Mouse (Mus musculus): ENCODE measurements around the gene Fam151a. TPM values are rescaled to one million over a fixed set of nuclear protein-coding genes. Genes with fewer than 3 reads are reported as not detected.
"Not testable (repeated sequence)": the region's sequence is repeated elsewhere in the genome, so short reads cannot be mapped to it uniquely, and the experiment has no call there.

Gene Fam151a
- not detected for polyA plus RNA-seq (2017; shearing (Covaris generic))

DNA sequence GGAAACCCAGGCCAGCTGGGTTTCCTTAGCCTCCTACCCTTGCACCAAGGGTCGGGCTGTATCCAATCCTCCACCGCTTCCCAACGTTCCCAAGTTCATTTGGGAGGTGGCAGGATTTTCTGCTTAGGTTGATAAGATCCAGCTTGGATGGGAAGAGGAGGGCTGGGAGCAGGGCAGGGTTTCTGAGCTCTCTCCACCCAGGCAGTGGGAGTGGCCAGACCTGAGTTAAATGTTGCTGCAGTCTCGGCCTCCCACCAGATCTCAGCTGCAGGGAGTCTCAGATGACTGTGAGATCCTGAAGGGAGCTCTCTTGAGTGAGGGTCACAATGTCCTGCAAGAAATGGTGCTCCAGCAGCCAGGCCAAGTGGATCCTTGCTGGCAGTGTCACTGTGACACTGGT, at the start of gene Fam151a:
Gene Fam151a (plus strand): TSS at position 254 of the 400 bp plus-strand sequence.
- no peak for ATAC-seq

DNA sequence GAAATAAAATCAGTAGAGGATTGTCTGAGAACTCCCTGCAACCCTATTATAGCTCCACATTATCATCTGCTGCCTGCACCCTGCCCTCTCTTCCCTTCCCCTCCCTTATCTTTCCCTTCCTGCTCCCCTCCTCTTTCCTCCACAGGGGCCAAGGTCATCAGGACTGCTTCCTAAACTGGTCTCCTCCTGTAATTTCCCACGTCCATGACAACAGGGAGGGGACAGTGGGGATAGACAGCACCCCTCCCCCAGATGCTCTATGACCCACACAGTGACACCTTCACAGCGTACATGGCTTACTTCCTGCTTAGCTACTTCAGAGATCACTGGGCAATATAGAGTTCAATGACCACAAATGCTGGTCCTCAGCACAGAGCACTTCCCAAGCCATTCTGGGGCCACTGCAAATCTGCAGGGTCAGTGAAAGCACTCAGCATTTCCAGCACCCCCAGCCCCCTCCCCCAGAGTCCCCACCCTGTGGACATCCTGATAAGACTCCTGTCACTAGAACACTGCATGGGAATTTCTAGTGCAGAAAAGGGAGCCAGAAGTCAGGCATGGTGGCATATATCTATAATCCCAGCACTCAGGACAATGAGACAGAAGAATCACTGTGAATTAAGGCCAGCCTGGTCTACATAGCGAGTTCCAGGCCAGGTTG, 44.9 kb upstream of the Fam151a start:
- ATAC-seq: no peak

DNA sequence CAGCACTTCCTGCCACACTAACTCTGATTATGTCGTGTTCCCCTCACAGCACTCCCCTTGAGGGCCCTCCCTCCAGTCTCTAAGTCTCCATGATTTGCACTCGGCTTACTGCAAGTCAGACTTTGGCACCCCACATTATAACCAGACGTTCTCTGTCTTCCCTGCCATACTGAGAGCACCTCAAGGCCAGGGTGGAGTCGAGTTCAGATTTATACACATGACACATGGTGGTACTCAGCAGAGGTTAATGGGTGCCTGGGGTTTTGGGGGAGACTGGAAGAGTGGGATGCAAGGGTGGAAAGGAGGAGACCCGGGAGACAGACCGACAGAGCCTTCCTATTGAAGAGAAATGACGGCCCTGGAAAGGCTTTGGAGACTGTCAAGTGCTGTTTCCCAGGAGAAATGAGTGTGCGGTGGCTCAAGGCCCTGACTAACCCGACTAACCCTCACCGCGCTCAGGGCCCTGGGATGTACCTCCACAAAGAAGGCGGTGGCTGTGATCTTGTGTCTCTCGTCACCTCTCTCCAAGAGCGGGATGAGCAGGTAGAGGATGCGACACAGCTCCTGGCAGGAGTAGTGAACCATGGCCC, 39.8 kb upstream of the Fam151a start:
- no peak for ATAC-seq

DNA sequence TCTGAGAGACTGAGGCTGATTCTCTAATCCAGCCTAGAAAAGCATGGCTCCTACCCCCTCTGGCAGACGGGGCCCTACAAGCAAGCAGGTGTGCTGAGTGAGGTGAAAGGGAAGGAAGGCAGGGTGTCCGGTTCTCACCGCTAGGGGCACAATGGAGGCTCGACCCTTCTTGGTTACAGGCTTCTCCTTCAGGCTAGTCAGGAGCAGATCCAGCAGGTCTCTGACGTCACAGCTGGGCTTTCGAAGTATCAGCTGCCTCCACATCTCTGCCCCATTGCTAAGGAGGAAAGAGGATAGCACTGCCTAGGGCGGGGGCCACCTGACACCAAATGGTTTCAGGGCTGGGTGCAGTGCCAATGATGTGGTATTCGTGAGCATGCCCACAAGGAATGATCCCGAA, 33.7 kb upstream of the Fam151a start:
- ATAC-seq: no peak

DNA sequence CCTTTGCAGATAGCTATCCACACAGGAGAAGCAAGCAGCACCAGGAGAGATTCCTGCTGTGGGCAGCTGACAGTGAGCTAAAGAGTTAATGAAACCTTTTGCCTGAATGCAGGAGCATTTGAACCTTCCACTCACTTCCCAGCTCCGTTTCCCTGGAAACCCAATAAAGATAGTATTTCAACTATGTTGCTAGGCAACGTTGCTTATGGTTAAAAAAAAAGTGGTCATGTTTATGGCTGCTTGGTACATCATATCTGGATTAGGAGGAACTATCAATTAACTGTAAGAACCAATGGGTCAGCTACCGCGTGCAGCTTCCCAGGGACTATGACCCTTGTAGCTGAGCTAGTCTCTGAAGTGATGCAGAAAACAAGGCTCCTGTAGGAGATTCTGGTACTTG, 32.9 kb upstream of the Fam151a start:
- no peak for ATAC-seq

DNA sequence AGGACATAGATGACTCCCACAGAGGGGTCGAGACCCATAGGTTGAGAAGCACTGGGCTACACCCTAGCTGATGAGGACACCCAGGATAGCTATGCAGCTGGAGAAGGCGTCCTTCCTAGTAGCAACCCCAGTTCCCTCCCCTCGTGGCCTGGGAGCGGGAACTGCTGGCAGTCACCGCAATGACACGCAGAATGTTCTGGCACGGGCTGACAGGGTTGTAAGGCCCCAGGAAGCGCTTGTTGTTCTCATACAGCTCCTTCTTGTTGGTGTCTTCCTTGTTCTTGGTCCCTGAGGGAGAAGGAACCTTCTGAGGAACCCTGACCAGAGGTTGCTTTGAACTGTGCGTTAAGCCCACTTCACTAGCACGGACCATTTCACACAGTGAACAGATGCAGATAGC, 29.7 kb upstream of the Fam151a start:
- no peak for ATAC-seq

DNA sequence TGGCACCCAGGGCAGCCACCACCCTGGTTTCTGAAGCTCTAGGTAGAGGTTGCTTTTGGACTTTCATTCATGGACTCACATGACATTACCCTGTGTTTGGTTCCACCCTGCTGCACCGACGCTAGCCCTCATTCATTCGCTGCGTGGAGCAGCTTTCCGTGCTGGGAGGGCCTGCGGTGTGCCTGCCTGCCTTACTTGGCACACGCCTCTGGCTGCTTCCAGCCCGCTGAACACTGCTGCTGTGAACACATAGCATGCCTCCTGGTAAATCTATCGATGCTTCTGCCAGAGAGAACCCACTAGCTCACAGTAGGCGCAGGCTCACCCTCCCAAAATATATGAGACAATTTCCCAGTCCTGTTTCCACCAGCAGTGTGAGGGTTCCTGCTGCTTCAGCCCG, 29.3 kb upstream of the Fam151a start:
- no peak for ATAC-seq

DNA sequence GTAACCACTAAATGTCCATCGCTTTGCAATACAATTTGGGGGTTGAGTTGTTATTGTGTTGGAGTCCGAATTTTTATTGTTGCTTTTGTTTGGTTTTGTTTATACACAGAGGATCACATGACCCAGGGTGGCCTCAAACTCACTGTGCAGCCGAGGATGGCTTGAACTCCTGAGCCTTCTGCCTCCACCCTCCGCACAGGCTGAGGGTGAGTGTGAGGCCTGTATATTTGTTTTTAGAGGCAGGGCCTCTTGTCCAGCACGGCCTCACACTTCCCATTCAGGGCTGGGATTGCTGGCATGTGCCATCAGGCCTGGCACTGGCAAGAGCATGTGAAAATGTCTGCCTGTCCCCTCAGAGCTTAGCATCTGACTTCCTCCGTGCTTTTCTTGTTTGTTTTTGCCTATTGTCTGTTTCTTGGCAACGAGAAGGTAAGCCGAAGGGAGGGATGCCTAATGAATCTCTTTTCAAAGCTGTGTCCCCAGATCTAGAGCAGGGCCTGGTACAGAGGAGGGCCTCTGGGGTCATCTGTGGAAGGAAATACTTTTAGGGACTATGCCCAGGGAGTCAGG, 28.5 kb upstream of the Fam151a start:
- no peak for ATAC-seq

DNA sequence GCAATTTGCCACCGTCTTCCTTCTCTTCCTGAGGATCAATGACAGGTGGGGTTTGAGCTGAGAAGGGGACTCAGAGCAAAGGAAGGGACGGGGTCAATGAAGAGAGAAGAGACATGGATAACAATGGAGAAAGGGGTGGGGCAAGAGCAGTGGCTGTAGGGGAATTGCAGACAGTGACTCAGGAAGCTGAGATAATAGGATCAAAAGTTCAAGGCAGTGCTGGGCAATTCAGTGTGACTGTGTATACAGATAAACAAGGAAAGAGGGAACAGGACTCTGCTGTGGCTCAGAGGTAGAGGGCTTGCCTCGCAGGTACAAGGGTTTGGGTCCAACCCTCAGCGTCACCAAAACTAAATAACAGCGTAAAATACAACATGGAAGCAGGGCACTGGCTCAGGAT, 25.7 kb upstream of the Fam151a start:
- ATAC-seq: no peak

DNA sequence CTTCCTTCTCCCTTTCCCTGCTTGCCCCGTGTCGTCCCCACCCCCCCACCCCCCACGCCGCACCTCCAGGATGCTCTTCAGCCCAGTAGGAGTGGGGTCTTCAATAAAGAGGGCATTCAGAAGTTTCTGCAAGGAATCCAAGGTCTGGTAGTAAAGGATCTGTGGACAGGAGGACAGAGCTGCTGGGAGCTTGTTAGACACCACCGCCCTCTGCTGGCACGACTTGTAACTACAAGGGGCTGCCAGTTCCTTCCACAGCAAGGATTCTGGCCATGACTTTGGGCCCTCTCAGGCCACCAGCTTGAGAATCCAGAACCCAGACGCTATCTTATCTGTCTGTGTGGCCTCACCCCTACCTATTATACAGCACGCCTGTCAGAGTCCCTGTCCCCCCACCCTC, 25.3 kb upstream of the Fam151a start:
- no peak for ATAC-seq

DNA sequence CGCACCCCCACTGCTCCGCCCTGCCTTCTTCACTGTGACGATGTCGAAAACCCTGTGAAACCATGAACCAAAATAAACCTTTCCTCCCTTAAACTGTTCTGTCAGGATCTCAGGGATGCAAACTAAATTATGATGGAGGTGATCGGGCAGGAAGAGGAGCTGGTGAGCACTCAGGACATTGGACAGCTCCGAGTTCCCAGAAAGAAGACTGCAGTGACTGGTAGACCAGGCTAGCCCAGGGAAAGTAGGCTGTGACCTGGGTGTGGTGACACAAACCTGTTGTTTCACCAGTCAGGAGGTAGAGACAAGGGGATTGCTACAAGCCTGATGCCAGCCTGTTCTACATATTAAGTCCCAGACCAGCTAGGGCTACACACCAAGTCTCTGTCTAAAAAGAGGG, 20.1 kb upstream of the Fam151a start:
- no peak for ATAC-seq

DNA sequence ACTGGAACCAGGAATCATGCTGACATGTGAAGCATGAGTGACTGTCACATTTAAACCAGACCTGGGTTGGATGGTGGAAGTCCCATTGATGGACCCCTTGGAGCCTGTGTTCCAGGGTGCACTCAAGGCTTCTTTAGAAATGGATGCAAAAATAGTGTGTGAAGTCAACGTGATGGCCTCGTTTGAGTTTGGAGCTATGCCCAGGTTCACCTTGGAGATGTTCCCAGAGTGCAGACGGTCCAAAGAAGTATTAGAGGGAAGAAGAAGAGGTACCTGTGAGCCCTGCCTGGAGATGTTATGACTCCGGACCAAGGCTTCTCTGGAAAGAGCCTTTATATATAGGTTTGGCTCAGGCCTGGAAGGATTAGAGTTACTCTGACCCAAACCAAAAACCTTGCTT, 13.1 kb upstream of the Fam151a start:
- no peak for ATAC-seq

DNA sequence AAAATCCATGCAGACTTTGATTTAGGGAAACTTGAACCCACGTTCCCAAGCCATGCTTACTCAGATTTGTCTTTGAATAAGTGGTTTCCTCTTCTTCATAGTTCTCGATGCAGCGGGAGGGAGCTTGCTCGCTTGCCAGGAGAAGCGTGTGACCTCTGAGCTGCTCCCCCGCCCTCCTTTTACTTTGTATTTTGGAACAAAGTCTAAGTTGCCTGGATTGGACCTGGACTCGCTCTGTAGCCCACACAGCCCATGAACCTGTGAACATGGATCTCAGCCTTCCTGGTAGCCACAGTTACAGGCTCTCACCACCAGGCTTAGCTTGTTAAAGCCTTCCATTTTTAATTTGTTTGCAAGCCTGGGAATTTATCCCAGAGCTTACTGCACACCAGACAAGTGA, 2.9 kb upstream of the Fam151a start, which contains the start of gene Mroh7:
Gene Mroh7 (minus strand): TSS at position 112 of the 400 bp plus-strand sequence.
- no peak for ATAC-seq

DNA sequence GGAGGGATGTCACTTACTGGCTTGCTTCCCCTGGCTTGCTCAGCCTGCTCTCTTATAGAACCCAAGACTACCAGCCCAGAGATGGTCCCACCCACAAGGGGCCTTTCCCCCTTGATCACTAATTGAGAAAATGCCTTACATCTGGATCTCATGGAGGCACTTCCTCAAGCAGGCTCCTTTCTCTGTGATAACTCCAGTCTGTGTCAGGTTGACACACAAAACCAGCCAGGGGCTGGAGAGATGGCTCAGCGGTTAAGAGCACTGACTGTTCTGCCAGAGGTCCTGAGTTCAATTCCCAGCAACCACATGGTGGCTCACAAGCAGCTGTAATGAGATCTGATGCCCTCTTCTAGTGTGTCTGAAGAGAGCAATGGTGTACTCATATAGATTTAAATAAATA, 3.2 kb downstream of the Fam151a start:
- ATAC-seq: not testable (repeated sequence)

DNA sequence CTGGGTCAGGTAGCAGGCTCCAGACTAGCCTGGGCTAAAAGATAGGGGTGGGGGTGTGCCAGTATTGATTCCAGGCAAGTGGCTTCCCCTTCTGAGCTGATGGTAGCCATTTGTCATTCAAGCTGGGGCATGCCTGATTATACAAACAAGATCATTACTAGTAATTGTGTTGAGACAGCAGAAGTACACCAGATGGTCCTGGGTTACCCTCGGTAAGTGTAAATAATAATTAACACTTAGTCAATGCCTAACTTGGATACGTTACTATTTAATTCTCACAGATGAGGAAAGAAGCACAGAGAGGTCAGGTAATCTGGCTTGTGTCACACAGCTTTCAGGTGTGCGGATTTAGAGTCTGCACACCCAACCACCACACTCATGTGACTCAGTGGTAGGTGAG, 4.2 kb downstream of the Fam151a start:
- no peak for ATAC-seq

DNA sequence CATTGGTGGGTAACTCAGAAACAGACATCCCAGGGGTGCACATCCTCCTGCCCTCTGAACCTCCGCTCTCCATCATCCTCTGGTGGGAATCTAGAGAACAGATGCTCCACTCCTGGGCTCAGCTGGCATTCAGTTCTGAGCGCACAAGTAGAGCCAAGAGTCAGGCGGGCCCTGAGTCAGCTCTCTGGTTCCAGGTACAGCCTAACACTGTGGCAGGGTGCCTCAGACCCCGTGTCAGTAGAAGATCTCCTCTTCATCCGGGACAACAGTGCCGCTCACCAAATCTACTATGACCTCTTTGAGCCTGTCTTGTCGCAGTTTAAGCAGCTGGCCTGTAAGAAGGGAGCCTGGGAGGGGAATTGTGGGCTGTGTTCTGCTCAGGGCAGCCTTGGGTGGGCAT, 12.2 kb downstream of the Fam151a start:
- ATAC-seq: no peak

DNA sequence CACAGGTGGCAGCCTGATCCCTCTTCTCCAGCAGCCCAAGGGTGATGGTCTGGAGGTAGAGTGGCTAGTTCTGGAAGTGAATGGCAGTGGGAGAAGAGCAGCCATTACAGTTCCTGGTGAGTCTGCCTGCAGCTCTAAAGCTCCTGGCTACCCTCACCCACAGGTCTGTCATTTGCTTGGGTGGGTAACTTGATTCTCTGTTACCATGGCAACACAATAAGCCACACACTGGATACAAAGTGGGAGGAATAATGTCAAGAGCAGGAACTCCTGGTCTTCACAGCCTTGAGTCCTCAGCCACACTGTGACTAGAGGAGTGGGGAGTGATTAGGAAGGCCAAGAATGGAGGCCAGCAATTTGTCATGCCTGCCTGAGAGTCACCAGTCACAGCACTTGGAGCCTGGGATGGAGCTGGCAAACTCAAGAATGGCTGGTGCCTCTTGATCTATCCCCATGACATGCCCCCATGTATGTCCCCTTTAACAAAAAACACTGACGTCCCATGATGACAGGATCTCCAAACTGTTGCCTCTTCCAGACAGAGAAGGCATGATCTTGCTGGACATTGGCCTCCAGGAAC, 13.4 kb downstream of the Fam151a start:
- no peak for ATAC-seq

DNA sequence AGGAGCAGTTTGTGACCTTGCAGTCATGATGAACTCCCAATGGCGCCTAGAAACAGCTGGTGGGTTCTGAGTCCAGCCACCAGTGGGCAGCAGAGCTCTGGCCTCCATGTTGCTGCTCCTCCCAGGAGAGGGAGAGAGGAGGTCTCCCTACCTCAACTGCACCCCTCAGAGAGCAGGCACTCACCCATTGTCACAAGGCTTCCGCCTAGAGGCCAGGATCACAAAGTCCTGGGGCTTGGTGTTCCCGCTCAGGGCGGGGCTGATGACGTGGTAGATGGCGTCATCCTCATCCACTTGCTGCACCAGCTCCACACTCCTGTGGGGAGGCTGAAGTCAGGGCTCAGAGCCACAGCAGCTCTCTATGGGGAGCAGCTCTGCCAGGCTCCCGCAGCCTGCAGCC, 16.0 kb downstream of the Fam151a start:
- no peak for ATAC-seq

DNA sequence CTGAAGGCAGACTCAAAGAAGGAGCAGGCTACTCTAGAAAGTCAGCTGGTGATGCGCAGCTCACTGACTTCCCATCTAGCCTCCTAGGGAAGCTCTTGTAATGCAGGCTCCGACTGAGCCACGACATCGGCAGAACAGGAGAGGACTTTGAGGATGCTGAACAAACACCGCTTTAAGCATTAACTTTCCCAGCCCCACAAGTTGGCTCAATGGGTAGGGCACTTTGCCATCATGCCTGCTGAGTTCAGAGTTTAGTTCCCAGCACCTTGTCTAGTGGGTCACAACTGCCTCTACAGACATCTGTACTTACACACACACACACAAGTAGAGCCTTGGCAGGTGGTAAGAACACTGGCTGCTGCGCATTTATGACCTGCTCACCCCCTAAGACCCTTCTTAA, 18.0 kb downstream of the Fam151a start:
- no peak for ATAC-seq

DNA sequence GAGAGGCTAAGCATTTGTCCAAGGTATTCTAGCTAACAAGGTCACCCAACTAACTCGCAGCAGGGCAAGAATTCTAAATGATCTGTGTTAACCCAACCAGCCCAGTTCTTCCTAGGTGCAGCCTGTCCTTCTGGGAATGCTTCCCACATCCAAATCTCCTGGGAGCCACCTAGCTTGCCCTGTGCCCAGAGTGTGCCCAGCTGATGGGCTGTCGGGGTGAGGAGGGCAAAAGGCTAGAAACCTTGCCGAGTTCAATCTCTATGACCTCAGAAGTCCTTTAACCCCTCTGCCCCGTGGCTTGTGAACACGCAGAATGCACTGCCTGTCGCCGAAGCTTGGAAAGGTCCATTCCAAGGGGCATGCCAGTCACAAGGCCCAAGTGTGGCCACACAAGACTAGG, 30.5 kb downstream of the Fam151a start:
- no peak for ATAC-seq

DNA sequence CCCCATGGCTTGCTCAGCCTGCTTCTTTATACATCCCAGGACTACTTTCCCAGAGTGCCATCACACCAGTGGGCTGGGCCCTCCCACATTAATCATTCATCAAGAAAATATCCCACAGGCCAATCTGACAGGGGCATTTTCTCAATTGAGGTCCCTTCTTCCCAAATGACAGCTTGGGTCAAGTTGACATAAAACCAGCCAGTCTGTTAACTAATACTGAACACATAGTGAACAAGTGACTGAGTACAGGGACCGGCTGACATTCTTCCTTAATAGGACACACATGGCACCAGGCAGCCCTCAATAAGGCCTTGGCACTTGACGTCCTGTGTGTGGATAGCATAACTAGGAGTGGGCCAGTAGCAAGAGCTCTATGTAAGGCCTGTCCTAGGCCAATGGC, 35.6 kb downstream of the Fam151a start:
- ATAC-seq: no peak

DNA sequence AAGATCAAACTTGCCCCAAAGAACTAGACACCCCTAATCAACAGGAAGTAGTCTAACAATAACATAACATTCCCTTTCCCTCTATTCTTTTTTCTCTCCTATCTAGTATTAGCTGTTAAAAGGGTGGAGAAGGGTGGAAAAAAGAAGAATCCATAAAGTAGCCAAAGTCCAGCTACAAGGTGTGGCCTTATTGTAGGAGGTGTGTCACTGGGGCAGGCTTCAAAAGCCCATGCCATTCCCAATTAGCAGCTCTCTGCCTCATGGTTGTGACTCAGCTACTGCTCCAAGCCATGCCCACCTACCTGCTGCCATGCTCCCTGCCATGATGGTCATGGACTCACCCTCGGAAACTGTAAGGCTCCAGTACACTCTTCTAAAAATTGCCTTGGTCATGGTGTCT, 38.9 kb downstream of the Fam151a start:
- no peak for ATAC-seq

DNA sequence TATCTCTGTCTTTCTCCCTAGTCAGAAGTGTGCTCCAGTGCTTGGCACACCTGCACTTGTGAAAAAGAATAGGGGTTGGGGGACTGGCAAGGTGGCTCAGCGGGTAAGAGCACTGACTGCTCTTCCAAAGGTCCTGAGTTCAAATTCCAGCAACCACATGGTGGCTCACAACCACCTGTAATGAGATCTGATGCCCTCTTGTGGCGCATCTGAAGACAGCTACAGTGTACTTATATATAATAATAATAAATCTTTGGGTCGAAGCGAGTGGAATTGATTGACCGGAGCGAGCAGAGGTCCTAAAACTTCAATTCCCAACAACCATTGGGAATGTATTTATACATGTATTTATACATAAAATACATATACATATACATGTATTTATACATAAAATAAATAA, 42.1 kb downstream of the Fam151a start:
- ATAC-seq: not testable (repeated sequence)

DNA sequence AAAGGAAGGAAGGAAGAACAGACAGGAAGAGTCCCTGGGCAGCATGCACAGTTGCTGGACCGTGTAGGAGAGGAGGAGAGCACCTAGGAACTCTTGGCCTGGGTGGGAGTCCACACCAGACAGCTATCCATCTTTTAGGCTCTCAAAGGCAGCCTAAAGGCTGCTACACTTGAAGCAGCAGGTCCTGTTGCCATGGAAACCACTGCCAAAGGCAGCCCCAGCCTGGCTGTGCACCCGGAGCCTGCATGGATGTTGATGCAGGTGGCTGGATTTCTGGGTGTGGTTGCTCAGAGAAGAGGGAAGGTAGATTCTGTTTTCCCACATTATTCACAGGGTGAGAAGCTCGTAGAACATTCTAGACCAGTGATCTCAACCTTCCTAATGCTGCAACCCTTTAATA, 43.3 kb downstream of the Fam151a start:
- no peak for ATAC-seq
